Mouse (Mus musculus): ENCODE data around the gene Dido1. TPM values are rescaled to one million over a fixed set of nuclear protein-coding genes. Genes with fewer than 3 reads are reported as not detected.

Dido1 gene
- polyA plus RNA-seq, 1 experiment from 2014 or later, result 36.0 TPM

DNA sequence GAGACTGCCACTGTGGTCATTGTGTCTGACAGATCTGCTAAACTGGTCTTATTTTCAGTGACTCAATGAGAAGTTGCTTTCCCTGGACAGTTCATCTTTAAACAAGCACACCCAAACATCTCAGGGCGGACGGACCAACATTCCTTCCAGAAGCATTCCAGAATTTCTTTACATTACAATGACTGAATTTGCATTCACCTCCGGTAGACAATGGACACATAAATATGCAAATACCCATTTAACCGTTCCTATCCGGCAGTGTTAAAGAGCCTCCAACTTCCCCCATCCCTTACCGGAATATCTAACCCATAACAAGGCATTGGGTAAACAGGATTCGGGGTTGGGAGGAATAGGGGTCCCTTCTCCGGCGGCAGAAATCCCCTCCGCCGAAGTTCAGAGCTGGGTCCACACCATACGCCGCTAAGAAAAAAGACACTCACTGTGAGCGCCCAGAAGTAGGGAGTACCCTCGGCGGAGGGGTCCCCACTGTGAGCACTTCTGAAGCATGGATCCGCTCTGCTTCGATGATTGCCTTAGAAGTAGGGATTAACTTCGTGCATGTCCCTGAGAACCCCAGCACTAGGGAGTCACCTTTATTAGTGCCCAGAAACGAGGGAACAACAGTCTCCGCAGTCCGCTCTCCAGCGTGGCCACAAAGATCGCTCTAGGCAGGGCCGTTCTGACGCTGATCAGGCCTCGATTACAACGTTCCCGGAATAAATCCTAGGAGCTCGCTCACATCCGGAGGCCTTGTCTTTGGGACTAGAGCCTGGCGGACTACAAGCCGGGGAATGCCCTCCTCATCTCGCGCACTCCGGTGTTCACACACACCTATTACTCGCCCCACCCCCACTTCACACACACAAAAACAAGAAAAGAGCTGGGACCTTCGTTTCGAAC is 526 bp downstream of the Dido1 start:
- Histone ChIP-seq H3K4me2 (peak overlapping the region; percentile 86), H3K27ac (ENCODE audit: low read depth) (peak overlapping the region; percentile 84), H3K4me1 (ENCODE audit: insufficient read depth) (peaks cover 12% of the 10 kb centered on the region; the same call in 1 of the 2 replicates), H3K36me3 (ENCODE audit: insufficient read depth) (peaks cover 25% of the 10 kb centered on the region), H3K9me3 (ENCODE audit: low read depth, low read length) (no peaks in the 10 kb centered on the region), H3K9ac (peak overlapping the region; percentile 89), H3K27me3 (ENCODE audit: insufficient read depth, low read length) (no peaks in the 10 kb centered on the region), H3K4me3 (ENCODE audit: low read depth, low read length) (peak overlapping the region; percentile 99)
- DNase-seq (no peak), ATAC-seq (ENCODE audit: insufficient read depth) (peak; percentile 57)
- no peak for TF ChIP-seq CTCF (IDR thresholded peaks at IDR 0.05; ENCODE audit: low read depth)
- under 1% methylated on average over 39 of the region's 39 CpGs for WGBS

- H3K36me3 ChIP-seq (ENCODE audit: insufficient read depth), result peaks cover 15% of the 10 kb centered on the region; the same call in 1 of the 2 replicates
- WGBS, result 88% methylated on average over 5 of the region's 5 CpGs
- H3K4me2 ChIP-seq, result no peak overlapping the region
- no peak for DNase-seq
- TF ChIP-seq CTCF (IDR thresholded peaks at IDR 0.05; ENCODE audit: low read depth), result peak; percentile 23; the same call in 1 of the 2 replicates
- peaks cover 17% of the 10 kb centered on the region for H3K4me1 ChIP-seq (ENCODE audit: insufficient read depth)
- ATAC-seq (ENCODE audit: insufficient read depth), result no peak
- H3K9me3 ChIP-seq (ENCODE audit: low read depth, low read length), result no peaks in the 10 kb centered on the region
- H3K4me3 ChIP-seq (ENCODE audit: low read depth, low read length), result no peak overlapping the region
- H3K27ac ChIP-seq (ENCODE audit: low read depth), result no peak overlapping the region
- no peaks in the 10 kb centered on the region for H3K27me3 ChIP-seq (ENCODE audit: insufficient read depth, low read length)
- H3K9ac ChIP-seq, result no peak overlapping the region
Observed at GRCm38 (mm10) chr2:180705975-180706374, 3.8 kb downstream of the Dido1 start.

- DNase-seq, result no peak
- Histone ChIP-seq H3K4me2 (no peak overlapping the region), H3K27ac (ENCODE audit: low read depth) (no peak overlapping the region), H3K36me3 (ENCODE audit: insufficient read depth) (peaks cover 15% of the 10 kb centered on the region; the same call in 1 of the 2 replicates), H3K9me3 (ENCODE audit: low read depth, low read length) (no peaks in the 10 kb centered on the region), H3K9ac (no peak overlapping the region; the same call in 1 of the 2 replicates), H3K27me3 (ENCODE audit: insufficient read depth, low read length) (no peaks in the 10 kb centered on the region), H3K4me3 (ENCODE audit: low read depth, low read length) (no peak overlapping the region), H3K4me1 (ENCODE audit: insufficient read depth) (peaks cover 21% of the 10 kb centered on the region)
- TF ChIP-seq CTCF (IDR thresholded peaks at IDR 0.05; ENCODE audit: low read depth), result no peak
- ATAC-seq (ENCODE audit: insufficient read depth), result no peak
- WGBS, result 79% methylated on average over 3 of the region's 3 CpGs
Observed at GRCm38 (mm10) chr2:180705066-180705465, 4.7 kb downstream of the Dido1 start.

DNA sequence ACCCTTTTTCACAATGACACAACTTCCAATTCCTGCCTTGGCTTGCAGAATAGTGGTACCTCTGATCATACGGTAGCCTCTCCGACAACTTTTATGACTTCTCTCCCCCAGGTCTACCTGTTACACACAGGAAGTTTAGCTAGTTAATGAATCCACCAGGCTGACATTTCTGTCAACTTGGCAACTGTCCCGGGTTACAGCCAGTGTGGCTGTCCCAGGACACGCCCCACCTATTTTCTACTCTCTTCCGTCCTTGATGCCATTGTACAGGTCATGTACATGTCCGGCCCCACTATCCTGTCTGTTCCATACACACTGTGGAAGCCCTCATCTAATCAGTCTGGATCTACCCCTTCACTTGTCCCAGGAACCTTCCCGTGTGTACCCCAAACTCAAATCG is 5.2 kb downstream of the Dido1 start:
- H3K9ac ChIP-seq, result no peak overlapping the region; the same call in 1 of the 2 replicates

DNA sequence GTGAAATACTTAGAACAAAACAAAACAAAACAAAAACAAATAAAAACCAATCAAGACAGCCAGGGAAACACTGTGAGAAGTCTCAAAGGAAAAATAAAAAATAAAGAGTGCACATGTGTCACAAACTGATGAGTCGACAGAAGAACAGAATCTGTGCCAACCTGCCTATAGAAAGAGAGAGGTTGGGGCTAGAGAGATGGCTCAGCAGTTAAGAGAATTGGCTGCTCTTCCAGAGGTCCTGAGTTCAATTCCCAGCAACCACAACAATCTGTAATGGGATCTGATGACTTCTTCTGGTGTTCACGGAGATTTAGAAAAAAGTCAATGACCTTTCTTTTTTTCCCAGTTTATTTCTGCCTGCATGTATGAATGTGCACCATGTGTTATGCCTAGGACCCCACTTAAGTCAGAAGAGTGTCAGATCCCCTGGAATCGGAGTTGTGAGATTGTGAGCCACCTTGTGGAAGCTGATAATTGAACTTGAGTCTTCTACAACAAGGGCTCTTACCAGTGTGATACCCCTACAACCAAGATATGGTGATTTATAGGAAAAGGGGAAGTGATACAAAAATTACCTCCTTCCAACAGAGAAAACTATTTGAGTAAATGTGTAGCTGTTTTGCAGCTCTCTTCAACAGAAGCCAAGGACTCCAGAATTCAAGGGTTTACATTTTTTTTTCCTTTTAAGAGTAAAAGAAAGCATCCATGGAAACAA is 6.0 kb downstream of the Dido1 start:
- Histone ChIP-seq H3K27me3 (ENCODE audit: insufficient read depth, low read length) (no peaks in the 10 kb centered on the region), H3K4me3 (ENCODE audit: low read depth, low read length) (no peak overlapping the region), H3K27ac (ENCODE audit: low read depth) (no peak overlapping the region; the same call in 1 of the 2 replicates), H3K36me3 (ENCODE audit: insufficient read depth) (peaks cover 15% of the 10 kb centered on the region; the same call in 1 of the 2 replicates), H3K9me3 (ENCODE audit: low read depth, low read length) (no peaks in the 10 kb centered on the region), H3K4me1 (ENCODE audit: insufficient read depth) (peaks cover 21% of the 10 kb centered on the region), H3K4me2 (no peak overlapping the region), H3K9ac (no peak overlapping the region)
- no peak for ATAC-seq (ENCODE audit: insufficient read depth)
- 69% methylated on average over 3 of the region's 3 CpGs for WGBS
- no peak for TF ChIP-seq CTCF (IDR thresholded peaks at IDR 0.05; ENCODE audit: low read depth)
- DNase-seq, result no peak

More for the DNA sequence above, 5.2 kb downstream of the Dido1 start:
- Histone ChIP-seq H3K27ac (ENCODE audit: low read depth) (no peak overlapping the region), H3K4me3 (ENCODE audit: low read depth, low read length) (no peak overlapping the region), H3K9me3 (ENCODE audit: low read depth, low read length) (no peaks in the 10 kb centered on the region), H3K4me2 (no peak overlapping the region), H3K4me1 (ENCODE audit: insufficient read depth) (peaks cover 21% of the 10 kb centered on the region), H3K36me3 (ENCODE audit: insufficient read depth) (peaks cover 15% of the 10 kb centered on the region; the same call in 1 of the 2 replicates), H3K27me3 (ENCODE audit: insufficient read depth, low read length) (no peaks in the 10 kb centered on the region)
- ATAC-seq (ENCODE audit: insufficient read depth) (no peak), DNase-seq (peak; percentile 21)
- no peak for TF ChIP-seq CTCF (IDR thresholded peaks at IDR 0.05; ENCODE audit: low read depth)
- 81% methylated on average over 8 of the region's 8 CpGs for WGBS

- peaks cover 15% of the 10 kb centered on the region; the same call in 1 of the 2 replicates for H3K36me3 ChIP-seq (ENCODE audit: insufficient read depth)
- WGBS, result 71% methylated on average over 5 of the region's 5 CpGs
- ATAC-seq (ENCODE audit: insufficient read depth) (no peak), DNase-seq (no peak)
- H3K4me1 ChIP-seq (ENCODE audit: insufficient read depth), result peaks cover 16% of the 10 kb centered on the region
- peak overlapping the region; percentile 96 for H3K27ac ChIP-seq (ENCODE audit: low read depth)
- peak overlapping the region; percentile 74 for H3K4me2 ChIP-seq
- no peaks in the 10 kb centered on the region for H3K9me3 ChIP-seq (ENCODE audit: low read depth, low read length)
- H3K9ac ChIP-seq, result peak overlapping the region; percentile 99
- no peak for TF ChIP-seq CTCF (IDR thresholded peaks at IDR 0.05; ENCODE audit: low read depth)
- H3K27me3 ChIP-seq (ENCODE audit: insufficient read depth, low read length), result no peaks in the 10 kb centered on the region
- peak overlapping the region; percentile 95; the same call in 1 of the 2 replicates for H3K4me3 ChIP-seq (ENCODE audit: low read depth, low read length)
Observed at GRCm38 (mm10) chr2:180703175-180703574, 6.6 kb downstream of the Dido1 start.
